Mouse (Mus musculus) MEL (cell line): ENCODE data around the gene Chkb.

Experiments used
- CHD1 ChIP-seq: IDR thresholded peaks from 2 replicates; pipeline ENCODE4 v1.6.1; 2012; ENCODE audit warnings: low read depth, mild to moderate bottlenecking, inconsistent platforms, low read length, improper control_type of control experiment
- CHD2 ChIP-seq: IDR thresholded peaks from 2 replicates; pipeline ENCODE4 v1.6.1; 2011; ENCODE audit warnings: low read length, improper control_type of control experiment
- CTCF ChIP-seq, 3 experiments: IDR thresholded peaks in 2 of 3; conservative IDR thresholded peaks in 1 of 3; 2 replicates each; pipeline ENCODE4 v1.5.1; 2011 to 2012; ENCODE audit warnings: low read length in 3 of 3, low read depth in 2 of 3, mild to moderate bottlenecking in 2 of 3, improper control_type of control experiment in 1 of 3, inconsistent platforms in 1 of 3, mixed read lengths in 1 of 3, moderate library complexity in 1 of 3; ENCODE audit not compliant: control insufficient read depth in 1 of 3, insufficient read depth in 1 of 3, poor library complexity in 1 of 3, severe bottlenecking in 1 of 3
- E2F4 ChIP-seq: IDR thresholded peaks from 2 replicates; pipeline ENCODE4 v1.6.1; 2011; ENCODE audit warnings: low read depth, low read length, improper control_type of control experiment, borderline replicate concordance
- EP300 ChIP-seq, 2 experiments: IDR thresholded peaks; 2 replicates each; pipeline ENCODE4 v1.6.1; 2011; ENCODE audit warnings: improper control_type of control experiment in 2 of 2, low read length in 2 of 2, low read depth in 1 of 2, mild to moderate bottlenecking in 1 of 2
- HCFC1 ChIP-seq: IDR thresholded peaks from 2 replicates; pipeline ENCODE4 v1.6.1; 2012; ENCODE audit warnings: low read depth, mild to moderate bottlenecking, inconsistent platforms, low read length, improper control_type of control experiment, moderate library complexity
- KAT2A ChIP-seq: conservative IDR thresholded peaks from 2 replicates; pipeline ENCODE4 v1.6.1; 2012; ENCODE audit warnings: low read depth, low read length, improper control_type of control experiment, inconsistent platforms
- MAX ChIP-seq: IDR thresholded peaks from 2 replicates; pipeline ENCODE4 v1.6.1; 2011; ENCODE audit warnings: low read length, improper control_type of control experiment
- MAZ ChIP-seq: IDR thresholded peaks from 2 replicates; pipeline ENCODE4 v1.6.1; 2012; ENCODE audit warnings: low read depth, mild to moderate bottlenecking, inconsistent platforms, low read length, improper control_type of control experiment
- MYC ChIP-seq: IDR thresholded peaks from 2 replicates; pipeline ENCODE4 v1.6.1; 2011; ENCODE audit warnings: low read depth, mild to moderate bottlenecking, low read length, improper control_type of control experiment, moderate library complexity
- POLR2A ChIP-seq, 2 experiments: IDR thresholded peaks; 2 replicates each; pipeline ENCODE4 v1.6.1; 2011 to 2012; ENCODE audit warnings: low read length in 2 of 2, mild to moderate bottlenecking in 2 of 2, control low read depth in 1 of 2, improper control_type of control experiment in 1 of 2, low read depth in 1 of 2, moderate library complexity in 1 of 2; ENCODE audit not compliant: control insufficient read depth in 1 of 2, insufficient read depth in 1 of 2, poor library complexity in 1 of 2
- TBP ChIP-seq: IDR thresholded peaks from 2 replicates; pipeline ENCODE4 v1.8.0; 2011; ENCODE audit warnings: low read depth, low read length, improper control_type of control experiment
- ZKSCAN1 ChIP-seq: IDR thresholded peaks from 2 replicates; pipeline ENCODE4 v1.6.1; 2012; ENCODE audit warnings: low read depth, mild to moderate bottlenecking, inconsistent platforms, low read length, improper control_type of control experiment, moderate library complexity

DNA sequence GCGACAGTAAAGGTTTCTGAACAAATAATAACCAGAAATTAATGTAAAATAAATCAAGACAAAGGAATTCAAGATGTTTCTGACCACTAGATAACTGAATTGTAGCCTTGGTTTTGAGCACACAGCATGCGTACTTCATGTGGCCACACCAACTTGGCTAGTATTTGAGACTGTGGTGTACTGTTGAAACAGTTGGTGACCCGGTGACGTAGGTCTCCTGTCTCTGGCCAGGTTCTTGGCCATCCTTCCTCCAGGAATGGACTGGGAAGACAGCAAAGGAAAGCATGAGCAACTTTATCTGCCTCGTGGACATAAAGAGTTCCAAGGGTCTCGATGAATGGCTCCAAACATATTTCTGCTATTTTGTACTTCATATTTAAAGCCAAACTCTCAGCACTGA is 2.1 kb upstream of the Chkb start:
- TF ChIP-seq EP300 (IDR thresholded peaks at IDR 0.05; ENCODE audit: low read depth in 1 of 2, low read length in 2 of 2): no peak
- TF ChIP-seq POLR2A (IDR thresholded peaks at IDR 0.05; ENCODE audit: control insufficient read depth in 1 of 2, insufficient read depth in 1 of 2, low read depth in 1 of 2, low read length in 2 of 2, poor library complexity in 1 of 2): no peak
- TF ChIP-seq ZKSCAN1: no peak
- TF ChIP-seq CHD1: no peak
- TF ChIP-seq MAZ: no peak
- TF ChIP-seq MAX: no peak
- no peak for TF ChIP-seq CTCF (IDR thresholded peaks at IDR 0.05 in 2 of 3, conservative IDR thresholded peaks at IDR 0.05 in 1 of 3; ENCODE audit: control insufficient read depth in 1 of 3, insufficient read depth in 1 of 3, low read depth in 2 of 3, low read length in 3 of 3, poor library complexity in 1 of 3, severe bottlenecking in 1 of 3)
- no peak for TF ChIP-seq KAT2A
- TF ChIP-seq E2F4: no peak
- TF ChIP-seq MYC: no peak
- no peak for TF ChIP-seq TBP
- no peak for TF ChIP-seq HCFC1
- no peak for TF ChIP-seq CHD2
